Mouse (Mus musculus) megakaryocyte, embryonic 14.5 days (primary cell): Measurements from ENCODE around the gene Pex6. TPM values are rescaled to one million over a fixed set of nuclear protein-coding genes. Genes with fewer than 3 reads are reported as not detected.

ENCODE experiments used
- H3K27me3 ChIP-seq: replicated peaks from 2 replicates; pipeline ENCODE3; 2012; ENCODE audit warnings: inconsistent platforms
- H3K36me3 ChIP-seq: replicated peaks from 2 replicates; pipeline ENCODE3; 2012; ENCODE audit warnings: low read length, inconsistent platforms, mixed read lengths
- H3K4me1 ChIP-seq: 2 replicates; pipeline ENCODE4 v1.6.1; 2012; ENCODE audit warnings: inconsistent platforms
- H3K4me3 ChIP-seq: replicated peaks from 2 replicates; pipeline ENCODE3; 2012; ENCODE audit warnings: moderate library complexity, mild to moderate bottlenecking, inconsistent platforms
- H3K9me3 ChIP-seq: 2 replicates; pipeline ENCODE4 v1.6.1; 2012; ENCODE audit warnings: inconsistent platforms
- FLI1 ChIP-seq: IDR thresholded peaks from 2 replicates; pipeline ENCODE4 v1.6.1; 2012; ENCODE audit warnings: low read length, inconsistent platforms, mixed read lengths
- GATA1 ChIP-seq: IDR thresholded peaks from 3 replicates; pipeline ENCODE4 v1.6.1; 2012; ENCODE audit warnings: mixed read lengths, low read length, inconsistent platforms, borderline replicate concordance
- polyA plus RNA-seq: library from polyadenylated mRNA; stranded (reverse); fragments of >175 nt; gene quantifications from 2 replicates; pipeline ENCODE4 v1.2.3, GENCODE M21; 2012; ENCODE audit warnings: low replicate concordance; ENCODE audit not compliant: insufficient read depth

The Pex6 gene
- polyA plus RNA-seq, 1 experiment = 19.8 TPM

GRCm38 (mm10) chr17:46713849-46714248 is 2.6 kb downstream of the Pex6 start:
- no peak for TF ChIP-seq FLI1
- no peak for TF ChIP-seq GATA1
- H3K4me3 ChIP-seq = no peak overlapping the region
- H3K9me3 ChIP-seq = peaks cover 3% of the 10 kb centered on the region
- peaks cover 26% of the 10 kb centered on the region for H3K4me1 ChIP-seq
- H3K27me3 ChIP-seq = no peaks in the 10 kb centered on the region
- peaks cover 41% of the 10 kb centered on the region for H3K36me3 ChIP-seq

- Histone ChIP-seq H3K4me1 (peaks cover 26% of the 10 kb centered on the region), H3K27me3 (no peaks in the 10 kb centered on the region), H3K9me3 (no peaks in the 10 kb centered on the region), H3K36me3 (peaks cover 43% of the 10 kb centered on the region), H3K4me3 (no peak overlapping the region)
- TF ChIP-seq FLI1 = no peak
- no peak for TF ChIP-seq GATA1
These were observed 3.7 kb downstream of the Pex6 start for GRCm38 (mm10) chr17:46714756-46715481.

GRCm38 (mm10) chr17:46721077-46721476 is 9.8 kb downstream of the Pex6 start:
- H3K9me3 ChIP-seq = no peaks in the 10 kb centered on the region
- H3K36me3 ChIP-seq = peaks cover 76% of the 10 kb centered on the region
- no peak overlapping the region for H3K4me3 ChIP-seq
- no peaks in the 10 kb centered on the region for H3K27me3 ChIP-seq
- TF ChIP-seq FLI1 = no peak
- TF ChIP-seq GATA1 = no peak
- H3K4me1 ChIP-seq = peaks cover 11% of the 10 kb centered on the region

- no peak for TF ChIP-seq FLI1
- TF ChIP-seq GATA1 = no peak
- H3K4me3 ChIP-seq = no peak overlapping the region
- H3K27me3 ChIP-seq = peaks cover 6% of the 10 kb centered on the region
- peaks cover 31% of the 10 kb centered on the region for H3K4me1 ChIP-seq
- H3K9me3 ChIP-seq = no peaks in the 10 kb centered on the region
- peaks cover 68% of the 10 kb centered on the region for H3K36me3 ChIP-seq
These were observed 13.3 kb downstream of the Pex6 start for GRCm38 (mm10) chr17:46724477-46725084.

- H3K27me3 ChIP-seq = peaks cover 6% of the 10 kb centered on the region
- H3K36me3 ChIP-seq = peaks cover 62% of the 10 kb centered on the region
- H3K4me1 ChIP-seq = peaks cover 31% of the 10 kb centered on the region
- TF ChIP-seq FLI1 = no peak
- no peak for TF ChIP-seq GATA1
- H3K9me3 ChIP-seq = no peaks in the 10 kb centered on the region
- H3K4me3 ChIP-seq = no peak overlapping the region
These were observed 14.0 kb downstream of the Pex6 start for GRCm38 (mm10) chr17:46725273-46725672.

- H3K9me3 ChIP-seq = no peaks in the 10 kb centered on the region
- peaks cover 31% of the 10 kb centered on the region for H3K4me1 ChIP-seq
- TF ChIP-seq FLI1 (no peak), GATA1 (no peak)
- H3K27me3 ChIP-seq = peaks cover 6% of the 10 kb centered on the region
- no peak overlapping the region for H3K4me3 ChIP-seq
- H3K36me3 ChIP-seq = peaks cover 55% of the 10 kb centered on the region
These were observed 14.7 kb downstream of the Pex6 start for GRCm38 (mm10) chr17:46725731-46726645.

GRCm38 (mm10) chr17:46727271-46727670 is 16.0 kb downstream of the Pex6 start:
- H3K4me3 ChIP-seq = no peak overlapping the region
- no peaks in the 10 kb centered on the region for H3K9me3 ChIP-seq
- peaks cover 42% of the 10 kb centered on the region for H3K36me3 ChIP-seq
- peaks cover 27% of the 10 kb centered on the region for H3K4me1 ChIP-seq
- TF ChIP-seq FLI1 = no peak
- no peak for TF ChIP-seq GATA1
- H3K27me3 ChIP-seq = peaks cover 6% of the 10 kb centered on the region

GRCm38 (mm10) chr17:46728021-46728420 is 16.8 kb downstream of the Pex6 start:
- no peak for TF ChIP-seq GATA1
- no peaks in the 10 kb centered on the region for H3K9me3 ChIP-seq
- peaks cover 26% of the 10 kb centered on the region for H3K4me1 ChIP-seq
- H3K4me3 ChIP-seq = no peak overlapping the region
- peaks cover 6% of the 10 kb centered on the region for H3K27me3 ChIP-seq
- H3K36me3 ChIP-seq = peaks cover 36% of the 10 kb centered on the region

GRCm38 (mm10) chr17:46728496-46728895 is 17.2 kb downstream of the Pex6 start:
- H3K4me3 ChIP-seq = no peak overlapping the region
- H3K4me1 ChIP-seq = peaks cover 27% of the 10 kb centered on the region
- no peaks in the 10 kb centered on the region for H3K9me3 ChIP-seq
- H3K27me3 ChIP-seq = peaks cover 6% of the 10 kb centered on the region
- TF ChIP-seq FLI1 = no peak
- TF ChIP-seq GATA1 = no peak
- H3K36me3 ChIP-seq = peaks cover 33% of the 10 kb centered on the region

GRCm38 (mm10) chr17:46728904-46729318 is 17.6 kb downstream of the Pex6 start, which contains the start of gene Gnmt:
Gene Gnmt (minus strand): TSS chr17:46729168.
- Histone ChIP-seq H3K27me3 (peaks cover 6% of the 10 kb centered on the region), H3K4me1 (peaks cover 30% of the 10 kb centered on the region), H3K9me3 (no peaks in the 10 kb centered on the region), H3K36me3 (peaks cover 33% of the 10 kb centered on the region), H3K4me3 (no peak within 1 kb of the TSS)
- TF ChIP-seq FLI1 (no peak), GATA1 (no peak)
